Mouse (Mus musculus) bone marrow macrophage, adult 2 months (primary cell): ENCODE measurements around the gene Snrpb2.

Experiments used
- CTCF ChIP-seq: IDR thresholded peaks from 2 replicates; pipeline ENCODE4 v1.5.1; 2012; ENCODE audit warnings: low read depth, mild to moderate bottlenecking, low read length, moderate library complexity
- POLR2A ChIP-seq: IDR thresholded peaks from 2 replicates; pipeline ENCODE4 v1.6.1; 2012; ENCODE audit warnings: mild to moderate bottlenecking, low read depth, low read length, borderline replicate concordance

DNA sequence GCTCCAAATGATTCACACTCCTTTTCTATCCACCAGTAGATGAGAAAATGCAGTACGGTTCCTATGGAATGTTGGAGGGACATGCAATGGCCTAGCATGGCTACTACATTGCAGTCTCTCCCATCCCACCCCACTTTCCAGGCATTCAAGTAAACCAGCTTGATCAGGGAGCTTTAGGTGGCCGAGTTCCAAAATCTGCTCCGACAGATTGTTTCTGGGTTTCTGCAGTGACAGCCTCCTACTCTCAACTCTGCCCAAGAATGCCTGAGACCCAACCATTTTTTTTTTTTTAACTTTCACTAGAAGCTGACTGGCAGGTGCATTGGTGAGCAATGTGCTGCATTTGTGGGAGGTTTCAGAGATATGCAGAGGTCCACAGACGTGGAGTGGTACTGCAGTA, 51.9 kb downstream of the Snrpb2 start:
- no peak for TF ChIP-seq CTCF
- no peak for TF ChIP-seq POLR2A
